18 mouse cellular contexts compared by ENCODE assay signal in genomic region chr4:53591536-53591935, GRCm38 (mm10). TPM values are rescaled to one million over a fixed set of nuclear protein-coding genes. Genes with fewer than 3 reads are reported as not detected.
DNase-seq lines count a peak whose midpoint lies in the region; ATAC-seq and TF ChIP-seq lines count a peak whose summit lies in the region.
"Had no signal": no experiment of that assay in that cellular context is flagged by ENCODE, and none has a peak within 500 bp of the region (broad histone marks: within the 10 kb centered on the region; RNA-seq: fewer than 3 reads in every experiment).

No protein-coding gene starts in this region.

- H3K9me3 ChIP-seq in heart, embryonic 11.5 days (replicated peaks; ENCODE audit: control insufficient read depth, low read length), result no peaks in the 10 kb centered on the region
- no peaks in the 10 kb centered on the region for H3K9me3 ChIP-seq in hindbrain, embryonic 14.5 days (ENCODE audit: control insufficient read depth, low read length)
- H3K9me3 ChIP-seq in hindbrain, embryonic 10.5 days, result no peaks in the 10 kb centered on the region
- H3K9me3 ChIP-seq in midbrain, embryonic 16.5 days (replicated peaks; ENCODE audit: control insufficient read depth, low read length, poor library complexity, severe bottlenecking), result no peaks in the 10 kb centered on the region
- H3K9me3 ChIP-seq in midbrain, postnatal 0 days (ENCODE audit: low read length), result no peaks in the 10 kb centered on the region
- H3K9me3 ChIP-seq: forebrain, embryonic 12.5 days; hindbrain, embryonic 15.5 days; intestine, embryonic 15.5 days; limb, embryonic 13.5 days; midbrain, embryonic 13.5 days; neural tube, embryonic 15.5 days had no signal

- no peak for ATAC-seq in heart, embryonic 11.5 days (replicated peaks; ENCODE audit: insufficient number of reproducible peaks, low FRiP score, low TSS enrichment)
- ATAC-seq in hindbrain, embryonic 14.5 days (ENCODE audit: low FRiP score), result peak; percentile 46; the same call in 1 of the 2 replicates
- no peak for ATAC-seq in midbrain, embryonic 16.5 days
- ATAC-seq in midbrain, postnatal 0 days (ENCODE audit: low FRiP score), result no peak
- ATAC-seq: intestine, embryonic 15.5 days; midbrain, embryonic 13.5 days had no signal

- peaks cover 3% of the 10 kb centered on the region; the same call in 1 of the 2 replicates for H3K4me1 ChIP-seq in heart, embryonic 11.5 days (ENCODE audit: control insufficient read depth, insufficient read depth, low read length)
- H3K4me1 ChIP-seq in hindbrain, embryonic 14.5 days (replicated peaks; ENCODE audit: control insufficient read depth, insufficient read depth, low read length), result no peaks in the 10 kb centered on the region; the same call in 1 of the 2 replicates
- 0 out of 2 replicates have a peak, but pooled peaks cover 3% of the 10 kb centered on the region for H3K4me1 ChIP-seq in hindbrain, embryonic 10.5 days (replicated peaks)
- 0 out of 2 replicates have a peak, but pooled peaks cover 3% of the 10 kb centered on the region for H3K4me1 ChIP-seq in midbrain, embryonic 16.5 days (ENCODE audit: control insufficient read depth, insufficient read depth, low read length)
- no peaks in the 10 kb centered on the region for H3K4me1 ChIP-seq in midbrain, postnatal 0 days (ENCODE audit: insufficient read depth, low read length)
- H3K4me1 ChIP-seq: limb, embryonic 13.5 days; neural tube, embryonic 15.5 days had no signal

- no peak overlapping the region for H3K9ac ChIP-seq in heart, embryonic 11.5 days (ENCODE audit: low read depth, low read length)
- H3K9ac ChIP-seq in hindbrain, embryonic 14.5 days, result no peak overlapping the region
- no peak overlapping the region for H3K9ac ChIP-seq in midbrain, embryonic 16.5 days (ENCODE audit: low read depth, low read length)
- no peak overlapping the region for H3K9ac ChIP-seq in midbrain, postnatal 0 days (replicated peaks; ENCODE audit: low read length, poor library complexity, severe bottlenecking)
- H3K9ac ChIP-seq: forebrain, embryonic 12.5 days; hindbrain, embryonic 15.5 days; intestine, embryonic 15.5 days; limb, embryonic 13.5 days; liver, embryonic 14.5 days; midbrain, embryonic 13.5 days; neural tube, embryonic 15.5 days had no signal

- no peak overlapping the region for H3K4me2 ChIP-seq in heart, embryonic 11.5 days
- H3K4me2 ChIP-seq in hindbrain, embryonic 14.5 days (replicated peaks), result no peak overlapping the region
- no peak overlapping the region for H3K4me2 ChIP-seq in midbrain, embryonic 16.5 days (ENCODE audit: low read length)
- H3K4me2 ChIP-seq in midbrain, postnatal 0 days (ENCODE audit: low read depth, low read length, poor library complexity, severe bottlenecking), result no peak overlapping the region
- H3K4me2 ChIP-seq: forebrain, embryonic 12.5 days; hindbrain, embryonic 15.5 days; intestine, embryonic 15.5 days; limb, embryonic 13.5 days; midbrain, embryonic 13.5 days; neural tube, embryonic 15.5 days had no signal

- no peaks in the 10 kb centered on the region for H3K27me3 ChIP-seq in heart, embryonic 11.5 days (ENCODE audit: control insufficient read depth, insufficient read depth, low read length)
- H3K27me3 ChIP-seq in hindbrain, embryonic 14.5 days (ENCODE audit: control insufficient read depth, insufficient read depth, low read length), result no peaks in the 10 kb centered on the region
- no peaks in the 10 kb centered on the region for H3K27me3 ChIP-seq in hindbrain, embryonic 10.5 days (ENCODE audit: insufficient read depth, poor library complexity, severe bottlenecking)
- no peaks in the 10 kb centered on the region for H3K27me3 ChIP-seq in midbrain, embryonic 16.5 days (ENCODE audit: control insufficient read depth, insufficient read depth, low read depth, low read length)
- no peaks in the 10 kb centered on the region for H3K27me3 ChIP-seq in midbrain, postnatal 0 days (ENCODE audit: insufficient read depth, low read length)
- H3K27me3 ChIP-seq: forebrain, embryonic 12.5 days; hindbrain, embryonic 15.5 days; intestine, embryonic 15.5 days; limb, embryonic 13.5 days; midbrain, embryonic 13.5 days; neural tube, embryonic 15.5 days had no signal

- DNase-seq in heart, adult 9 months (ENCODE audit: low spot score in 2 of 2), result no peak
- DNase-seq in hindbrain, embryonic 14.5 days (ENCODE audit: low spot score), result no peak
- no peak for DNase-seq in hindbrain, embryonic 10.5 days (ENCODE audit: low spot score)
- DNase-seq in midbrain, postnatal 0 days (ENCODE audit: low spot score), result no peak
- DNase-seq in telencephalon, adult 2 months (ENCODE audit: low read depth, low spot score), result peak; percentile 31
- DNase-seq: cerebellum, adult 9-11 months; layer of hippocampus, postnatal 36 days; lung, postnatal 10 days; right cerebral cortex, postnatal 14 days had no signal

- 79% methylated on average over 11 of the region's 11 CpGs for WGBS in heart, embryonic 11.5 days (ENCODE audit: insufficient replicate concordance)
- 75% methylated on average over 11 of the region's 11 CpGs for WGBS in hindbrain, embryonic 14.5 days
- whole genome bisulfite sequencing in hindbrain, embryonic 10.5 days, result 91% methylated on average over 11 of the region's 11 CpGs
- 75% methylated on average over 11 of the region's 11 CpGs for WGBS in midbrain, embryonic 16.5 days
- WGBS in midbrain, postnatal 0 days, result 72% methylated on average over 11 of the region's 11 CpGs

- H3K36me3 ChIP-seq in heart, embryonic 11.5 days (ENCODE audit: control insufficient read depth, insufficient read depth, low read length), result no peaks in the 10 kb centered on the region
- no peaks in the 10 kb centered on the region for H3K36me3 ChIP-seq in hindbrain, embryonic 14.5 days (replicated peaks; ENCODE audit: control insufficient read depth, insufficient read depth)
- H3K36me3 ChIP-seq in hindbrain, embryonic 10.5 days, result no peaks in the 10 kb centered on the region
- H3K36me3 ChIP-seq in midbrain, embryonic 16.5 days (ENCODE audit: control insufficient read depth, insufficient read depth, low read length), result no peaks in the 10 kb centered on the region
- no peaks in the 10 kb centered on the region for H3K36me3 ChIP-seq in midbrain, postnatal 0 days (ENCODE audit: insufficient read depth, low read length)
- H3K36me3 ChIP-seq: forebrain, embryonic 12.5 days; hindbrain, embryonic 15.5 days; intestine, embryonic 15.5 days; limb, embryonic 13.5 days; midbrain, embryonic 13.5 days; neural tube, embryonic 15.5 days had no signal

- H3K4me3 ChIP-seq in heart, embryonic 11.5 days (ENCODE audit: low read depth, low read length), result no peak overlapping the region
- no peak overlapping the region for H3K4me3 ChIP-seq in hindbrain, embryonic 14.5 days (replicated peaks; ENCODE audit: low read length)
- H3K4me3 ChIP-seq in hindbrain, embryonic 10.5 days, result no peak overlapping the region
- no peak overlapping the region for H3K4me3 ChIP-seq in midbrain, embryonic 16.5 days (ENCODE audit: low read depth, low read length)
- H3K4me3 ChIP-seq in midbrain, postnatal 0 days (ENCODE audit: low read depth, low read length), result no peak overlapping the region
- H3K4me3 ChIP-seq: forebrain, embryonic 12.5 days; hindbrain, embryonic 15.5 days; intestine, embryonic 15.5 days; limb, embryonic 13.5 days; midbrain, embryonic 13.5 days; neural tube, embryonic 15.5 days had no signal

- TF ChIP-seq CTCF in midbrain, postnatal 0 days (IDR thresholded peaks at IDR 0.05), result no peak

- 0 out of 2 replicates have a peak overlapping the region, but pooled peaks have one; percentile 12 for H3K27ac ChIP-seq in heart, embryonic 11.5 days (ENCODE audit: low read depth, low read length)
- H3K27ac ChIP-seq in hindbrain, embryonic 14.5 days, result no peak overlapping the region
- no peak overlapping the region for H3K27ac ChIP-seq in hindbrain, embryonic 10.5 days
- H3K27ac ChIP-seq in midbrain, embryonic 16.5 days (ENCODE audit: low read length), result 0 out of 2 replicates have a peak overlapping the region, but pooled peaks have one; percentile 33
- H3K27ac ChIP-seq in midbrain, postnatal 0 days (ENCODE audit: low read depth, low read length), result no peak overlapping the region
- H3K27ac ChIP-seq: forebrain, embryonic 12.5 days; hindbrain, embryonic 15.5 days; intestine, embryonic 15.5 days; limb, embryonic 13.5 days; liver, embryonic 14.5 days; midbrain, embryonic 13.5 days; neural tube, embryonic 15.5 days had no signal

RNA-seq across cellular contexts. Expression of gene Fsd1l, which starts 39.7 kb away (rescaled TPM):
- polyA plus RNA-seq in heart, embryonic 11.5 days (2014; fragmentation: Nextera tagmentation; extraction: Ambion mirVana), result 6.4 and 11.6 TPM in 2 replicates
- polyA plus RNA-seq in hindbrain, embryonic 14.5 days (2014; fragmentation: Nextera tagmentation; extraction: Ambion mirVana), result 28.1 and 33.4 TPM in 2 replicates
- 23.2 and 26.0 TPM in 2 replicates for polyA plus RNA-seq in hindbrain, embryonic 10.5 days (2016; fragmentation: Nextera tagmentation; extraction: Ambion mirVana)
- polyA plus RNA-seq in midbrain, embryonic 16.5 days (2015; fragmentation: Nextera tagmentation; extraction: Ambion mirVana), result 35.9 and 39.8 TPM in 2 replicates
- 25.3 and 38.6 TPM in 2 replicates for total RNA-seq in midbrain, postnatal 0 days (2014; rRNA removed)
- 16.8 and 23.8 TPM in 2 replicates for polyA plus RNA-seq in midbrain, postnatal 0 days (2015; fragmentation: Nextera tagmentation; extraction: Ambion mirVana)

Comparison
In these comparisons a context has a peak if more than half of its experiments do, and no peak if none do; other contexts are left out.
1. H3K27ac ChIP-seq: peak in heart, embryonic 11.5 days (single experiment) and midbrain, embryonic 16.5 days (single experiment); none in hindbrain, embryonic 14.5 days (single experiment), hindbrain, embryonic 10.5 days (single experiment) and midbrain, postnatal 0 days (single experiment).